Mouse (Mus musculus) limb, embryonic 14.5 days (tissue): Measurements from ENCODE around the gene Zbed3. TPM values are rescaled to one million over a fixed set of nuclear protein-coding genes. Genes with fewer than 3 reads are reported as not detected.

Experiments
- ATAC-seq: fragments of 200-750 bp; cut with Nextera tagmentation; 2 replicates; pipeline ENCODE4 v1.8.0; 2017; ENCODE audit warnings: low read depth, moderate number of reproducible peaks, moderate TSS enrichment; ENCODE audit not compliant: low FRiP score
- DNase-seq: peaks from one replicate; pipeline ENCODE4 v3.0.0-alpha.2; 2015; ENCODE audit warnings: low spot score
- H3K27ac ChIP-seq: fragments of 300-500 bp; sonication (generic); replicated peaks from 2 replicates; pipeline ENCODE4 v1.5.1; 2014; ENCODE audit warnings: low read depth, mild to moderate bottlenecking, low read length, moderate library complexity, mixed read lengths
- H3K27me3 ChIP-seq: fragments of 300-500 bp; sonication (generic); 2 replicates; pipeline ENCODE4 v1.6.1; 2014; ENCODE audit warnings: low read length, mixed read lengths; ENCODE audit not compliant: control insufficient read depth, insufficient read depth
- H3K36me3 ChIP-seq: fragments of 300-500 bp; sonication (generic); 2 replicates; pipeline ENCODE4 v1.6.1; 2014; ENCODE audit warnings: mild to moderate bottlenecking, low read length, moderate library complexity, mixed read lengths; ENCODE audit not compliant: control insufficient read depth, insufficient read depth
- H3K4me1 ChIP-seq: fragments of 300-500 bp; sonication (generic); 2 replicates; pipeline ENCODE4 v1.6.1; 2014; ENCODE audit warnings: antibody characterized with exemption, low read length, mixed read lengths; ENCODE audit not compliant: control insufficient read depth, insufficient read depth
- H3K4me2 ChIP-seq: fragments of 300-500 bp; sonication (generic); replicated peaks from 2 replicates; pipeline ENCODE4 v1.6.1; 2014; ENCODE audit warnings: low read depth, mild to moderate bottlenecking, low read length, moderate library complexity; ENCODE audit not compliant: severe bottlenecking
- H3K4me3 ChIP-seq: fragments of 300-500 bp; sonication (generic); replicated peaks from 2 replicates; pipeline ENCODE4 v1.5.1; 2014; ENCODE audit warnings: low read length
- H3K9ac ChIP-seq: fragments of 300-500 bp; sonication (generic); 2 replicates; pipeline ENCODE4 v1.6.1; 2014; ENCODE audit warnings: mild to moderate bottlenecking, low read depth, low read length, moderate library complexity; ENCODE audit not compliant: severe bottlenecking
- H3K9me3 ChIP-seq: fragments of 300-500 bp; sonication (generic); 2 replicates; pipeline ENCODE4 v1.6.1; 2016; ENCODE audit warnings: low read length; ENCODE audit not compliant: control insufficient read depth
- POLR2A ChIP-seq: fragments of 200-500 bp; IDR thresholded peaks from 2 replicates; pipeline ENCODE4 v1.8.0; 2012; ENCODE audit warnings: inconsistent platforms, mild to moderate bottlenecking, moderate library complexity, borderline replicate concordance; ENCODE audit not compliant: insufficient read depth, insufficient read length; ENCODE audit errors: extremely low read depth
- whole genome bisulfite sequencing: fragments of 180-500 bp; shearing (Covaris S2); extraction: QIAGEN DNeasy Blood & Tissue Kit; methylation state at CpG from one replicate; pipeline ENCODE4 v1.1.7; 2014; 5-methylcytosine and 5-hydroxymethylcytosine counted together
- polyA plus RNA-seq, 2 experiments: library from polyadenylated mRNA; depleted of rRNA in 1 of 2; stranded (reverse) in 1 of 2; unstranded in 1 of 2; fragments of >200 nt; fragmentation: Nextera tagmentation in 1 of 2; extraction: Ambion mirVana in 1 of 2; gene quantifications; 2 replicates each; pipeline versions ENCODE4 v1.2.1 to v1.2.3; 2012 to 2014

The Zbed3 gene
- polyA plus RNA-seq (2012; rRNA removed) (80.2 and 102 TPM in 2 replicates), polyA plus RNA-seq (2014; fragmentation: Nextera tagmentation; extraction: Ambion mirVana) (68.8 and 75.5 TPM in 2 replicates)

- H3K9me3 ChIP-seq: no peaks in the 10 kb centered on the region
- H3K9ac ChIP-seq: peak within 1 kb of the TSS; percentile 100
- H3K27me3 ChIP-seq: no peaks in the 10 kb centered on the region
- 0 out of 2 replicates have a peak, but pooled peaks cover 1% of the 10 kb centered on the region for H3K36me3 ChIP-seq
- WGBS: 92% methylated on average over 6 of the region's 6 CpGs
- DNase-seq (no peak), ATAC-seq (no peak)
- TF ChIP-seq POLR2A: no peak
- H3K27ac ChIP-seq: peak within 1 kb of the TSS; percentile 100
- peaks cover 20% of the 10 kb centered on the region for H3K4me1 ChIP-seq
- H3K4me2 ChIP-seq: peak within 1 kb of the TSS; percentile 78
- peak within 1 kb of the TSS; percentile 96 for H3K4me3 ChIP-seq
These were observed at the start of gene Zbed3 for GRCm38 (mm10) chr13:95323400-95323799. Gene Zbed3, plus strand, starts transcription at chr13:95323612.

GRCm38 (mm10) chr13:95278426-95279025 lies 44.9 kb upstream of the Zbed3 start:
- H3K27me3 ChIP-seq: no peaks in the 10 kb centered on the region
- H3K27ac ChIP-seq: no peak overlapping the region
- H3K4me3 ChIP-seq: no peak overlapping the region
- no peak for TF ChIP-seq POLR2A
- no peaks in the 10 kb centered on the region for H3K9me3 ChIP-seq
- H3K4me1 ChIP-seq: no peaks in the 10 kb centered on the region
- no peak for DNase-seq
- 87% methylated on average over 4 of the region's 4 CpGs for WGBS
- no peak overlapping the region for H3K4me2 ChIP-seq
- no peaks in the 10 kb centered on the region for H3K36me3 ChIP-seq
- no peak for ATAC-seq
- no peak overlapping the region for H3K9ac ChIP-seq

GRCm38 (mm10) chr13:95281740-95282673 lies 41.4 kb upstream of the Zbed3 start:
- Histone ChIP-seq H3K36me3 (no peaks in the 10 kb centered on the region), H3K27me3 (no peaks in the 10 kb centered on the region), H3K4me2 (no peak overlapping the region), H3K9ac (no peak overlapping the region), H3K4me3 (no peak overlapping the region), H3K27ac (no peak overlapping the region), H3K9me3 (no peaks in the 10 kb centered on the region), H3K4me1 (no peaks in the 10 kb centered on the region)
- ATAC-seq: no peak
- no peak for DNase-seq
- 24% methylated on average over 7 of the region's 7 CpGs for WGBS
- TF ChIP-seq POLR2A: no peak

GRCm38 (mm10) chr13:95286989-95287388 lies 36.4 kb upstream of the Zbed3 start:
- Histone ChIP-seq H3K9ac (no peak overlapping the region), H3K27ac (no peak overlapping the region), H3K4me1 (no peaks in the 10 kb centered on the region), H3K36me3 (no peaks in the 10 kb centered on the region), H3K4me3 (no peak overlapping the region), H3K9me3 (no peaks in the 10 kb centered on the region), H3K4me2 (no peak overlapping the region), H3K27me3 (no peaks in the 10 kb centered on the region; the same call in 1 of the 2 replicates)
- WGBS: 2% methylated on average over 7 of the region's 7 CpGs
- DNase-seq (peak; percentile 84), ATAC-seq (peak; percentile 81)
- TF ChIP-seq POLR2A: no peak

- no peaks in the 10 kb centered on the region for H3K9me3 ChIP-seq
- no peaks in the 10 kb centered on the region for H3K36me3 ChIP-seq
- TF ChIP-seq POLR2A: no peak
- no peak overlapping the region for H3K4me3 ChIP-seq
- no peaks in the 10 kb centered on the region for H3K4me1 ChIP-seq
- H3K9ac ChIP-seq: no peak overlapping the region
- DNase-seq (no peak), ATAC-seq (no peak)
- no peak overlapping the region for H3K4me2 ChIP-seq
- H3K27me3 ChIP-seq: no peaks in the 10 kb centered on the region; the same call in 1 of the 2 replicates
- H3K27ac ChIP-seq: no peak overlapping the region
- WGBS: 78% methylated on average over 7 of the region's 7 CpGs
These were observed 35.4 kb upstream of the Zbed3 start for GRCm38 (mm10) chr13:95288027-95288426.
